Mouse (Mus musculus) adrenal gland, postnatal 10 days (tissue): ENCODE results near the gene Anp32b. TPM values are rescaled to one million over a fixed set of nuclear protein-coding genes. Genes with fewer than 3 reads are reported as not detected.

Source experiments
- DNase-seq: peaks from one replicate; pipeline ENCODE4 v3.0.0; 2021; ENCODE audit warnings: mixed read lengths
- total RNA-seq, 2 experiments: library from RNA; stranded (reverse); gene quantifications; 2 replicates each; pipeline ENCODE4 v1.2.3; 2021

The Anp32b gene
- total RNA-seq, 2 experiments from 2014 or later: 136 to 141 TPM

- peak; percentile 30 for DNase-seq
These were observed 54.8 kb downstream of the Anp32b start for GRCm38 (mm10) chr4:46505361-46506057.

GRCm38 (mm10) chr4:46506801-46507610 is 56.3 kb downstream of the Anp32b start:
- DNase-seq: peak; percentile 99

GRCm38 (mm10) chr4:46507736-46508460 is 57.2 kb downstream of the Anp32b start:
- peak; percentile 91 for DNase-seq

GRCm38 (mm10) chr4:46520491-46520890 is 69.8 kb downstream of the Anp32b start:
- no peak for DNase-seq

- DNase-seq: no peak
These were observed 70.8 kb downstream of the Anp32b start for GRCm38 (mm10) chr4:46521457-46521856.

Other genes starting within 250 kb of the Anp32b start
- gene Foxe1, start 107.3 kb upstream of the Anp32b start, total RNA-seq: not detected
- gene Trmo, start 61.5 kb upstream of the Anp32b start, total RNA-seq: 1 to 10 TPM; 5.5 to 7.3 TPM
- 1 to 10 TPM; 3.4 to 6.7 TPM for gene Hemgn, start 37.4 kb upstream of the Anp32b start, total RNA-seq
- 10 to 100 TPM; 38.3 to 41.0 TPM for gene Nans, start 38.3 kb downstream of the Anp32b start, total RNA-seq
- 1 to 10 TPM; 5.1 to 8.7 TPM for gene Trim14, start 85.2 kb downstream of the Anp32b start, total RNA-seq
- 1 to 10 TPM; 3.0 to 4.3 TPM for gene Coro2a, start 151.3 kb downstream of the Anp32b start, total RNA-seq
- gene Tbc1d2, start 199.3 kb downstream of the Anp32b start, total RNA-seq: 1 to 10 TPM; 2.2 to 3.7 TPM